Mouse (Mus musculus) erythroid progenitor cell, adult 5-6 weeks (primary cell): ENCODE measurements around the gene Chil1. TPM values are rescaled to one million over a fixed set of nuclear protein-coding genes. Genes with fewer than 3 reads are reported as not detected.

Experiments
- ATAC-seq: replicated peaks from 2 replicates; pipeline ENCODE4 v1.8.0; 2016; ENCODE audit warnings: moderate number of reproducible peaks, mild to moderate bottlenecking, moderate TSS enrichment, inconsistent platforms; ENCODE audit not compliant: poor library complexity, low FRiP score, severe bottlenecking
- total RNA-seq, 2 experiments: library from RNA; stranded (forward) in 1 of 2; stranded (reverse) in 1 of 2; fragments of 150-400 nt in 1 of 2; fragments of 186-747, 209-891 nt in 1 of 2; gene quantifications; 2 replicates each; pipeline versions ENCODE4 v1.2.3 to v1.2.4; 2015 to 2017; ENCODE audit warnings: low replicate concordance in 2 of 2

The Chil1 gene
- total RNA-seq, 2 experiments from 2014 or later: 13.9 to 19.3 TPM

GRCm38 (mm10) chr1:134224649-134225227 is 42.8 kb downstream of the Chil1 start:
- ATAC-seq: no peak

GRCm38 (mm10) chr1:134225375-134225774 is 43.4 kb downstream of the Chil1 start:
- ATAC-seq: no peak

GRCm38 (mm10) chr1:134226739-134227138 is 44.8 kb downstream of the Chil1 start:
- no peak for ATAC-seq

- ATAC-seq: no peak
Measured at GRCm38 (mm10) chr1:134229806-134230575, 48.0 kb downstream of the Chil1 start.

GRCm38 (mm10) chr1:134230638-134231228 is 48.8 kb downstream of the Chil1 start:
- ATAC-seq: no peak

- no peak for ATAC-seq
Measured at GRCm38 (mm10) chr1:134231270-134231669, 49.3 kb downstream of the Chil1 start.

GRCm38 (mm10) chr1:134231681-134232080 is 49.7 kb downstream of the Chil1 start:
- ATAC-seq: no peak

GRCm38 (mm10) chr1:134232326-134232725 is 50.4 kb downstream of the Chil1 start:
- no peak for ATAC-seq

GRCm38 (mm10) chr1:134232778-134233531 is 51.0 kb downstream of the Chil1 start:
- no peak for ATAC-seq

- no peak for ATAC-seq
Measured at GRCm38 (mm10) chr1:134233681-134234454, 51.9 kb downstream of the Chil1 start.

- ATAC-seq: no peak
Measured at GRCm38 (mm10) chr1:134234455-134235390, 52.7 kb downstream of the Chil1 start.

GRCm38 (mm10) chr1:134235391-134235921 is 53.5 kb downstream of the Chil1 start, which contains the start of gene Adora1:
Gene Adora1, minus strand, starts transcription at chr1:134235431.
- no peak for ATAC-seq

GRCm38 (mm10) chr1:134236142-134236541 is 54.2 kb downstream of the Chil1 start:
- ATAC-seq: no peak

GRCm38 (mm10) chr1:134237438-134237837 is 55.5 kb downstream of the Chil1 start:
- no peak for ATAC-seq
